In genomic region chr9:13246815-13247638, GRCm38 (mm10) we compare ENCODE assay signal across 7 mouse cellular contexts. TPM values are rescaled to one million over a fixed set of nuclear protein-coding genes. Genes with fewer than 3 reads are reported as not detected.
DNase-seq lines count a peak whose midpoint lies in the region; ATAC-seq lines count a peak whose summit lies in the region.

Ccdc82 (plus strand) TSS chr9:13246955.

- DNase-seq in adrenal gland, adult (ENCODE audit: inconsistent age in 2 of 2, low spot score in 1 of 2) = peak; percentile 93 to 96
- DNase-seq in embryo, embryonic 10.5 days (ENCODE audit: low spot score) = peak; percentile 95
- DNase-seq in gastrocnemius, postnatal 25 days = peak; percentile 91
- DNase-seq in left cerebral cortex, postnatal 25 days (ENCODE audit: low spot score in 2 of 2) = peak; percentile 65 to 76
- DNase-seq in midbrain, embryonic 10.5 days (ENCODE audit: low spot score) = peak; percentile 94
- DNase-seq in right cerebral cortex, postnatal 4 days = peak; percentile 88

- H3K4me3 ChIP-seq in intestine, embryonic 15.5 days (replicated peaks) = peak within 1 kb of the TSS; percentile 54
- H3K4me3 ChIP-seq in midbrain, embryonic 10.5 days = peak within 1 kb of the TSS; percentile 73

- WGBS in intestine, embryonic 15.5 days = 2% methylated on average over 29 of the region's 39 CpGs
- WGBS in midbrain, embryonic 10.5 days = 3% methylated on average over 35 of the region's 39 CpGs

- H3K9ac ChIP-seq in intestine, embryonic 15.5 days = peak within 1 kb of the TSS; percentile 55

- H3K9me3 ChIP-seq in intestine, embryonic 15.5 days = no peaks in the 10 kb centered on the region
- no peaks in the 10 kb centered on the region for H3K9me3 ChIP-seq in midbrain, embryonic 10.5 days (replicated peaks)

- H3K4me2 ChIP-seq in intestine, embryonic 15.5 days (replicated peaks) = peak within 1 kb of the TSS; percentile 76

- H3K27me3 ChIP-seq in intestine, embryonic 15.5 days (replicated peaks) = no peaks in the 10 kb centered on the region
- H3K27me3 ChIP-seq in midbrain, embryonic 10.5 days (ENCODE audit: low read depth, poor library complexity, severe bottlenecking) = no peaks in the 10 kb centered on the region

- H3K4me1 ChIP-seq in intestine, embryonic 15.5 days (replicated peaks) = no peaks in the 10 kb centered on the region
- peaks cover 24% of the 10 kb centered on the region for H3K4me1 ChIP-seq in midbrain, embryonic 10.5 days

- intact Hi-C loops in left cerebral cortex, postnatal 25 days (cut with DNase I) = no loop called here

- no peaks in the 10 kb centered on the region for H3K36me3 ChIP-seq in intestine, embryonic 15.5 days
- H3K36me3 ChIP-seq in midbrain, embryonic 10.5 days = no peaks in the 10 kb centered on the region

- ATAC-seq in intestine, embryonic 15.5 days = peak; percentile 99

- peak within 1 kb of the TSS; percentile 78 for H3K27ac ChIP-seq in intestine, embryonic 15.5 days
- H3K27ac ChIP-seq in midbrain, embryonic 10.5 days (replicated peaks) = peak within 1 kb of the TSS; percentile 90

RNA-seq across cellular contexts. Expression of gene Ccdc82, which starts in this region (rescaled TPM):
- total RNA-seq in gastrocnemius, postnatal 25 days (2021) = 1 to 10 TPM; 2.8 to 4.3 TPM
- polyA plus RNA-seq in intestine, embryonic 15.5 days (2015; fragmentation: Nextera tagmentation; extraction: Ambion mirVana) = 7.5 TPM in 2 replicates
- total RNA-seq in left cerebral cortex, postnatal 25 days (2021) = 10 to 100 TPM; 13.2 to 13.3 TPM
- polyA plus RNA-seq in midbrain, embryonic 10.5 days (2016; fragmentation: Nextera tagmentation; extraction: Ambion mirVana) = 9.1 and 11.7 TPM in 2 replicates

Comparison
In these comparisons a context has a peak if more than half of its experiments do, and no peak if none do; other contexts are left out.
1. Peak in every context shown above with its lines: DNase-seq, ATAC-seq, H3K4me3 ChIP-seq and H3K27ac ChIP-seq.